Mouse (Mus musculus): Measurements from ENCODE around the gene Cdc42se2.

Gene Cdc42se2

DNA sequence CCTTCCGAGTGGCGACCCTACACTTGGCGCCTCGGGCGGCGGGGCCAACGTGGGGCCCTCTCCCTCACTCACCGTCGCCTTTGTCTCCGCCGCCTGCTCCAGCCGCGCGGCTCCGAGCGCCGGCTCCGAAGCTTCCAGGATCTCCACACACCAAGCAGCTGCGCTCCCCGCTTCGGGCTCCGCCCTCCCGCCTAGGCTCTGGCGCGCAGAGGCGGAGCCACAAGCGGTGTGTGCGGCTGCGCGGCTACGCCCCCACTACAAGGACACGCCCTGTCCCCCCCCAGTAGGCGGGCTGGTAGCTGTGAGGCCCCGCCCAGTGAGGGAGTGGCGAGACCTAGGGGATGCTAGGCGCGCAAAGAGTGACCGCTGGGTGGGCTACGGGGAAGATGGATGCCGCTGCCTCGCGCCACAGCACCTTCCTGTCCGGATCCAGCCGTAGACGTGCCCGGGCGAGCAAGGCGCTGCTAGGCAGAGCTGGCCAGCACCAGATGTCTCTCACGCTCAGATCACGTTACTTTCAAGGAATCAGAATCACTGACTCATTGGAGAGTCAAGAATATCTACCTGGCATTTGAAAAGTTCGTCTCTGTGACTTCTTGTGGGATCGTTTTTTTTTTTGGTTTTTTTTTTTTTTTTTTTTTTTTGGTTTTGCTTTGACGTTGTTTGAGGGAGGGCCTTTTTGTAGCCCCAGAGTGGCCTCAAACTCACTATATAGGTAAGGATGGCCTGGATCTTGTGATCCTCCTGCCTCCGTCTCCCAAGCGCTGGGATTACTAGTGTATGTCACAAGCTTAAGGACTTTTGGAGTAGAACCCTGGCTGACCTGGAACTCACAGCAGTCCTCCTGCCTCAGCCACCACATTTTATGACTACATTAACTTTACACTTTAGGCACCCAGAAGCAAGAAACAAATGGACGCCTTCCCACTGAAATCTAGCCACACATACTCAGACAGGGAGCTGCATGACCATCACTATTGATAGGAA lies at the start of gene Cdc42se2:
Gene Cdc42se2 (minus strand): TSS at position 188 of the 987 bp plus-strand sequence.
- DNase-seq (ENCODE audit: low spot score): peak; percentile 75

DNA sequence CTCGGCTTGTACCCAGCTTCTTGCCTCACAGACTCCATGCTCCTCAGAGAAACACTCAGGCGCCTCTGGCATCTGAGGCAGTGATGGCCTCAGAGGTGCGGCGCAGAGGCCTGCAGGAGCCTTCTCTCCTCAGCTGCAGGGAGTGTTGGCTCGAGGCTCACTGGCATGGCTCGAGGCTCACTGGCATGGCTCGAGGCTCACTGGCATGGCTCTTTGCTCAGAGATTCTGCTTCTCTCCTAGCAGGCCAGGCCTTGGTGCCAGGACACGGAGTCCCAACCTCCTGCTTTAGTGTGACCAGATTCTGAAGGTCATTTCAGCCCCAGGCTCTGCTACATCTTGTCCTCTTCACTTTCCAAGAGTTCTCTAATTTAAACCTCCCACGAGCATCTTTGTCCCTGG lies 48.6 kb upstream of the Cdc42se2 start:
- DNase-seq (ENCODE audit: low spot score): peak; percentile 38

DNA sequence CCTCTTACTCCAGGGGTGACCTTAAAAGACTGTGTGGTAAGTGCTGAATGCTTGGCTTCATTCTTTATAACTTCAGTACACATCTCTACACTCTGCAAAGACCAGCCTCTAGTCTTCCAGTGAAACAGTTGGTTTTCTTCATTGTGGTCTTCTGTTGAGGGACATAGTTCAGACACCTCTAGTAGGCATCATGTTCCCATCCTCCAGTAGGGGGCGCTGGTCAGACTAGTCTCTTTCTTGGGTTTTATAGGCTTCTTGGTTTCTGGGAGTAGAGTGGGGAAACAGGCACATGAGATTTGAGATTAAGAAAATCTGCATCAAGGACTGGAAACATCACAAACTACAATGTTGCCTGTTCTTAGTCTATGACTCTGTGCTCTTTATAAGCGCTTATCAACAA lies 47.1 kb upstream of the Cdc42se2 start:
- no peak for DNase-seq (ENCODE audit: low spot score)

DNA sequence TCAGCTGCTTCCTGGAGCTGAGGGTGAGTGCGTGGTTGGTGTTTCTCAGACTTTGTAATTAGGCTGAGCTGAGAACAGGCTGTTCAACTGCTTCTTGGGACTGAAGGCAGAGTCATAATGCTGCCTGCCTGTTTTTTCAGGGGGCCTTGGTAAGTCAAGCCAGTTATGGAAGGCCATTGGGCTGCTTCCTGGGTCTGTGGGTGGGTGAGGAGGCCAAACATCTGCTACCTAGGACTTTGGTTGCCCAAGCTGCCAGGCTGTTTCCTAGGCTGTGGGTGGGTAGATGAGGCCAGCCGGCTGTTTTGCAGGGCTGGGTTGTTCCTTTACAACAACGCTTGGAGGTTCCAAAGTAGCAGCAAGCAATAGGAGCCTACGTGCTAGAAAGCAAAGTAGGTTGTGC lies 46.4 kb upstream of the Cdc42se2 start:
- no peak for DNase-seq (ENCODE audit: low spot score)

DNA sequence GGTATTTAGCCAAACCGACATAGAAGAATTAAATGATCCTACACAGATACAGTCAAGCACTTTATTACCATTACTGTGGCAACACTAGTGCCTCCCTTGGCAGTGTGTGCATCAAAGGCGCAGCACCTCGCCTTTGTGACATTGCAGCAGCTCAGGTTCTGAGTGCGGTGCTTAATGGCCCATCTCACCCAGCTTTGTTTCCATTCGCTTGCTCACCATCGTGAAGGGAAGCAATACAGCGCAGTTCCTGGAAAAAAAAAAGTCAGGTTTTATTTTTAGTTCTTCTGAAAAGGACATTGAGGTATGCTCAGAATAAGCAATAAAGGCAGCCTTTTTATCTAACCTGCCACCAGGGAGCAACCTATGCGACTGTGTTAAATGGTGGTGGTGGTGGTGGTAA lies 39.3 kb upstream of the Cdc42se2 start:
- no peak for DNase-seq (ENCODE audit: low spot score)

DNA sequence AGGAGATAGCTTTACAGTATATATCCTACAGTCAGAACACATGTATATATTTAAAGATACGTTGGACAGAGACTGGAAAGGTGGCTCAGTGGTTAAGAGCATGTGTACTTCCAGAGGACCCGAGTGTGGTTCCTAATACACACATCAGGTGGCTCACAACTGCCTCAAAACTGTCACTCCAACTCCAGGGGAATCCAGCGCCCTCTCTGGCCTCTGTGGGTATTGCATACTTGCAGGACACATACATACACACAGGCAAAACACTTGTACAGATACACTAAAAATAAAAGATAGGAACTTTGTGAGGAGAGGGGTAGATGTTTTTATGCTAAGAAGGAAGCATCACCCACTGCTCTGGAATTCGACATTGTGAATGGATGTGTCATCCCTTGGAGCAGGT lies 38.3 kb upstream of the Cdc42se2 start:
- no peak for DNase-seq (ENCODE audit: low spot score)

DNA sequence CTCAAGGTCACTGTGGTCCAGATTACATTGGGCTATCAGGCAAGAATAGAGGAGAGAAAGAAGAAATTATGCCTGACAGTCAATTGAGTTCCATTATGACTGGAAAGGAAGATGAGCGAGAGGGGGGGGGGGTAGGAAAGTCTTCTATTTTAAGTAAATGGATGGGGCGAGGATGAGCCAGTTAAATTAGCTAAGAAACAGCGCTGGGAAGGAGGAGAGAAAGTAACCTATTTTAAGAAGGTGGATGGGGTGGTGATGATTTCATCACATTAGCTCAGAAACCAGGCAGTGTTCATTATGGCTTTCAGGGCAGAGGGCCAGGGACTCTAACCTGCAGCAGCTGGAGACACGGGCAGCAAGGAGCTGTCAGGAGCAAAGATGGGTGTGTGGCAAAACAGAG lies 36.0 kb upstream of the Cdc42se2 start:
- no peak for DNase-seq (ENCODE audit: low spot score)

DNA sequence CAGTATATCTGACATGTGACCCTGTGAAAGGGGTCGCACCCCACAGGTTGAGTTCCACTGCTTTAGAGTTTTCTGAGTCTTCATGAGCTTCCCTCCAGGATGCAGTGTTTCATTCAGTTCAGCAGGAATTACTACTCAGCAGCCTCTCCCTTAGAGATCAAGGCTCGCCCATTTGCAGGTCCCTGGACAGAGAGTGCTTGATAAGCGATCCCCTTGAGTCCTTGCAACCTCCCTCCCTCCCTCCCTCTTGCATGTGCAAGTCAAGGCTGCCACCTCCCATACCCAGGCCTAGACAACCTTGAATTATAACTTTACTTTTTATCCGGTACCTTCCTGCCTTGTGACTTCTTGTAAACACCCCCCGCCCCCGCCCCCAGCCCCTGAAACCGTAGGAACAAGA lies 32.0 kb upstream of the Cdc42se2 start:
- DNase-seq (ENCODE audit: low spot score): no peak

DNA sequence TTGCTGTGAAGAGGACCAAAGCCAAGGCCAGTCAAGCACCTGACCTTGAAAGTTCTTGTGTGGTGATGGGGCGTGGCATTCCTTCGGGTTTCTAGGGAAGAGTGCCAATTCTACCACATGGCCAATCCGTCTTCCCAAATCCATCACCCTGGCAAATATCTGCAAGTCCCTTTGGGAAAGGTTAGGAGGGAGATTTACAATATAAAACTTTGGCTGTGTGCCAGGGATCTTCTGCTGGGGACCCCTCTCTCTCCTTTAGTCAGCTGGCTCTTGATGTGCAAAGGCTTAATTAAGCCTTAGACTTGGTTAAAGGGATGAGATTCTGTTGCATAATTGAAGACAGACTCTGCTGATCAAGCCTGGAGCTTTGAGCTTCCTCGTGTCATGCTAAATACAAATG lies 30.0 kb upstream of the Cdc42se2 start:
- DNase-seq (ENCODE audit: low spot score): no peak

DNA sequence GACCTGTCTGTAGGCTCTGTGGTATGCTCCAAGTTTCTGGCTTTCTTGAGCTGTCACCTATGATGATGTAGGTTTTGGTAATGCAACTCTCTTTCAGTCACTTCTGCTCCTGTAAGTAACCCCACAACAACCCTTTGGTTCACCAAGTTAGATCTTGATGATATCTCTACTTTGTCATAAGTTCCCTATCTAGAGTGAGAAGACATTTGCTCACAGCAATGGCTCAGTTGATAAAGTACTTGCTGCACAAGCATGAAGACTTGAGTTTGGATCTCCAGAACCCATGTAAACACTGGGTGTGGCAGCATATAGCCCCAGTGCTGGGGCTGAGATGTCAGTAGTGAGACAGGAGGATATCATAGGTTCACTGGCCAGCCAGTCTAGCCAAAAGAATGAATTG lies 28.2 kb upstream of the Cdc42se2 start:
- DNase-seq (ENCODE audit: low spot score): no peak

DNA sequence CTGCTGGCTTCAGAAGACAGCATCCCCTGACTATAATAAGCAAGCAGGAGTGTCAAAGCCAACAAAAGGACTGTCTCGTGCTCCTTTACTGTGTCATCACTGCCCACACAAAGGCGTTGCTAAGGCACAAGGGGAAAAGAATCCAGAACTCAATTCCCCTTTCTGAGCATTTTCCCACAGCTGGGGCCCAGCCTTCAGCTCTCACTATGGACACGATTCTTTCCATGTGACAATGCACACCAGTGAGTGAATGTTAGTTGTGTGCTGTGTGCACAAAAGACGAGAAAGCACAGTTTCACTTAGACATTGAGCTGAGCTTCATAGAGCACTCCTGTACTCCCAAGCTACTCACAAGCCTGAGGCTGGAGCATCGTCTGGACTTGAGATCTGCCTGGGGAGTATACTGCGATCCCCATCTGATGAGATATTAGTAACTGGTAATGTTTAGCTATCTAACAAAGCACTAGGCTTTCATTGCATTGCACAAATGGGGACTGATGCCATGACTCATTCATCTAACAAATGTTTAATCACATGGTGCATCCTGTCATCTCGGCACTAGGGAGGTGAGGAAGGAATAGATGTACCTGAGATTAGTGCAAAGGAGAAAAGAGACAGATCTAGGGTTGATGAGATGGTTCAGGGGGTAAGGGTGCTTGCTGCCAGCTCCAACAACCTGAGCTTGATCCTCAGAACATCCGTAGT lies 25.5 kb upstream of the Cdc42se2 start:
- no peak for DNase-seq (ENCODE audit: low spot score)

DNA sequence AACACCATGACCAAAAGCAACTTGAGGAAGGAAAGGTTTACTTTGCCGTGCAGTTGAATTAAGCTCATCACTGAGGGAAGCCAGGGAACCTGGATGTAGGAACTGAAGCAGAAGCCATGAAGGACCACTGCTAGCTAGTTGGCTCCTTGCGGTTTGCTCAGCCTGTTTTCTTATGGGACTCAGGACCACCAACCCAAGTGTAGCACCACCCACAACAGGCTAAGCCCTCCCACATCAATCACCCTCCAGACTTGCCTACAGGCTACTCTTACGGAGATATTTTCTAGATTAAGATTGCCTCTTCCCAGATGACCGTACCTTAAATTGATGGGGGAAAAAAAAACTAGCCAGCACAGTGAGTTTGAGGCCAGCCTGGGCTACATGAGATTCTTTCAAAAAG lies 24.8 kb upstream of the Cdc42se2 start:
- DNase-seq (ENCODE audit: low spot score): no peak

DNA sequence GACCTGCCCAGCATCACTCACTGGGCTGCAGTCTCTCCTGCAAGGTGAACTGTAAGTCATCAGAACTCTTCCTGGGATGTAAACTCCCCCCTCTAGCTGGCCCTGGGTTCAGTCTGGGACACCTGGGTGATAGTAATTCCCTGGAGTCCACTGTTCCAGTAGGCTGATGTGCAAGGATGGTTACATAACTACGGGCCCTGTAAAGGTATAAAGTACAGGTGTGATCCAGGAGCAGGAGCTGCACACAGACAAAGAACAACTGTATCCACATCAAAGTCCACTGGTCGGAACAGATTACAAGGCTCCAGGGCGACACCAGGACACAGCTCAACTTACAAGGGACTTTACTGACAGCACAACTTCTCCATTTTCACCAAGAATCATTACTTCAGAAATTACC lies 23.6 kb upstream of the Cdc42se2 start:
- no peak for DNase-seq (ENCODE audit: low spot score)

DNA sequence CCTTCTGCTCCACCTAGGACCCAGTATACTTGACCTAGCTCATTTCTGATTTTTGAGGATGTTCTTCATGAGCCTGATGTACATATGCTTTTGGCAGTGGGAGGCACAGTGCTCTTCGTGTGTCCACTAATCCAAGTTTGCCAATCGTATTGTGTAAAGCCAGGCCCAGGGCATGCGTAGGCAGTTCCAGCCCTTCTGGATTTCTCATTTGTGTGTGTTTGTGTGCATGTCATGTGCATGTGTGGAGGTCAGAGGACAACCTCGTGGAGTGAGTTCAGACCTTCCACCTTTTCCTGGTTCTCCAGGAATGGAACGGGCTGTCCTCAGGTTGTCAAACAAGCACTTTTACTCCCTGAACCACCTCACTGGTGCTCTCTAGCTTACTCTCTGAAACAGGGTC lies 22.1 kb upstream of the Cdc42se2 start:
- no peak for DNase-seq (ENCODE audit: low spot score)

DNA sequence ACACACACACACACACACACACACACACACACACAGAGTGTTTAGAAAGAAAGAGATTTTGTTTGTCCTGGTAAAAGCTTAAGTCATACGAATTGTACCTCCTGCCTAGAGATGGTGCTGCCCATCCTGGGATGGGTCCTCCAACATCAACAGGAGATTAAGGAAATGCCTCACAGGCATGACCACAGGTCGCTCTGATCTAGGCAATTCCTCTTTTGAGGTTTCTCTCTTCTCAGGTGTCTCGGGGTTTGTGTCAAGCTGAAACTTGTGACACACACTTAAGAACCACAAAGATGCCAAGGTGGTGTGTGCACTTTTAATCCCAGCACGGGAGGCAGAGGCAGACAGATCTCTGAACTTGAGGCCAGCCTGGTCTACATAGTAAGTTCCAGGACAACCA lies 20.7 kb upstream of the Cdc42se2 start:
- DNase-seq (ENCODE audit: low spot score): no peak

DNA sequence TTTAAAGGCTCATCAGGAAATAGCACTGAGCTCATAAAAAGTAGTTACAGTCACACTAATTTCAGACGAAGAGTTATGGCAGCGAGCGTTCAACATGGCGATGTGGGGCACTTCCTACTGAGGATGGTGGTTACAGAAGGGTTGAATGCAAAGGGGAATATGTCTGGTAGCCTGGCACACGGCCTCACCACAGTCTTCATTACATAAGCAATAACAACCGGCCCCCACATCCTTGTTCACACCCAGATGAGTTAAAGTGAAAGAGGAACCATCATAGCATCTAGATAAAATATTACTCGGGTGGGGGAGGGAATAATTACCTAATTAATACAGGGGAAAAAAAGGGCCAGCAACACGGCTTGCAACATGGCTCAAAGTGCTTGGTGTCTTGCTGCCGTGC lies 20.2 kb upstream of the Cdc42se2 start:
- no peak for DNase-seq (ENCODE audit: low spot score)

DNA sequence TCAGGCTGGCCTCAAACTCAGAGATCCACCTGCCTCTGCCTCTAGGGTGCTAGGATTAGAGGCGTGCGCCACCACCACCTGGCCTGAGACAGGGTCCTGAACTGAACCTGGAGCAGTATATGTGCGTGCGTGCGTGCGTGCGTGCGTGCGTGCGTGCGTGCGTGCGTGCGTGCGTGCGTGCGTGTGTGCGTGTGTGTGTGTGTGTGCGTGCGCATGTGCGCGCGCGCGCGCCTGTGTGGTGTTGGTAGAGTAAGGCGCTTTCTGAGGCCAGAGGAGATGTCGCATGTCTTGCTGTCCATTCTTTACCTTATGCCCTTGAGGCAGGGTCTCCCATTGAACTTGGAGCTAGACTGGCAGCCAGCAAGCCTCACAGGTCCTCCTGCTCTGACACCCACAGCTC lies 19.4 kb upstream of the Cdc42se2 start:
- no peak for DNase-seq (ENCODE audit: low spot score)

DNA sequence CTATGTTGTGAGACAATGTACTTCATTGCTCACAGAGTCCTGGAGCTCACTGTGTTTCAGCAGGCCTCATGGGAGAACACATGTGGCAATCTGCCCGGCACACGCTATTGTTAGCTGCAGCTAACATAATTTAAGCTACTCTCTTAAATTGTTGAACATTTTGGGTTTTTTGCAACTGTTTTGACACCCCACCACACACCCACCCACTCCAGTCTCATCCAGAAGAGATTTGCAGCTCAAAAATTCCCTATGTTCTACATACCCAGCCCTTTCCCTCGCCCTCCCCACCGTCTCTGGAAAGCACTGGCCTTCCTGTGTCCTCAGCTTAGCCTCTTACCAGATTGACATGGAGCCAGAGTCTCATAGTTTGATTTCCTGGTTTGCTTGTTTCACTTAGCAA lies 17.7 kb upstream of the Cdc42se2 start:
- no peak for DNase-seq (ENCODE audit: low spot score)

DNA sequence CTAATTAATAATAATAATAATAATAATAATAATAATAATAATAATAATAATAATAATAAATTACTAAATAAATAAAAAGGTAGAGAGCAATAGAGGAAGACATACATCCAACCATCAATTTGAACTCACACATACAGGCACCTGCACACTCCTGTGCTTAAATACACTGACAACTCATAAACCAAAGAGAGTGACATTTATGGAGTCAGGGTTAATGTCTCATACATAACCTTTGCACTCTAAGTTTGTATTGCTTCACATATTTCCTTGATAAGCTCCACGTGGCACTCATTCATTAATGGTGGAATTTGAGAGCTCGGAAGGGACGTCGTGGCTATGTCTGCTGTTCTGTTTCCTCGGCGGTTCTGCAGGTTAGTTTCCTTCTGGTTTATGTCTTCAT lies 15.1 kb upstream of the Cdc42se2 start:
- no peak for DNase-seq (ENCODE audit: low spot score)

DNA sequence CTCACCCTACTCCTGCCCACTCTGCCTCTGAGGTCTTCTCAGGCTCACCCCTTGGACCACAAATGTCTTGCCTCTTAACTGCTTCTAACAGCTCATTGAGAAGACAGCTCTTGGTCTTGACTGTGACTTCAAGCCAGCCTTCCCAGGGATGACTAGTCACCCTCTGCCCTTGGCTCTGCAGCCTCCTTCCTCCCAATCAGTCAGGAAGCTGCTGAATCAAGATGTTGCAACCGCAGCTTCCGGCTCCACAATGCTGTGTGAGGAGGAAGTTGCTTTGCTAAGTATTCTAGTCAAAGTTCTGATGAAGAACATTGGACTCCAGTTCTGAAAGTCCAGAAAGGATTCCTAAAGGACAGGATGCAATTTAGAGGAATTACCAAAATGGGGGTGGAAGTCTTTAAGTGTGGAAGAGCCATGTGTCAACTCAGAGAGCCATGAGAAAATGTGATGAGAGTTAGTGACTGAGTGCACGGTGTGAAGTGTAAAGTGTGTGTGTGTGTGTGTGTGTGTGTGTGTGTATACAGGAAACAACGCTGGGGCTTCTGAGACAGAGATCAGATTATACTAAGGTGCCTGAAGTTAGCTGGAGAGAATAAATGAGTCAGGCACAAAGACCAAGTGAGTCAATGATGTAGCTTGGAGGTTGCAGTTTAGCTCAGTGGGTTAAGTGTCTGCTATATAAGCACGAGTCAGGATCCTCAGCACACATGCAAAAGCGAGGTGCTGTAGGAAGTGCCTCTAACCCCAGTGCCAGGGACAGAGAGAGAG lies 14.5 kb upstream of the Cdc42se2 start:
- no peak for DNase-seq (ENCODE audit: low spot score)

DNA sequence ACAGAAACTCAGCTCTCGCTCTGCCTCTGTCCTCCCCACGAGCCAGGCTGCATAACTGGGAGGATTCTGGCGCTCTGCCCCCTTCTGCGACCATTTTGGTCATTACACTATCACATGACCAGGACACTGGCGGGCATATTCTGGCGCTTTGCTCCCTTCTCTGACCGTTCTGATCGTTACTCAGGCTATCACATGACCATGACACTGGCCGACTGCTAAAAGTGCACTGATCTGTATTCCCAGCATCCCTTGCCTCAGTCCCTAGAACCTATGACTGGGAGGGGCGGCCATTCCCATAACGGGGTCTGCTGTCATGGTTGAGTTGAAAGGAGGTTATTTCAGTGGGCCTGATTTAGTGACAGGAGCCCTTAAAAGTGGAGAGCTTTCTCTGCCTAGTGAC lies 9.1 kb upstream of the Cdc42se2 start:
- DNase-seq (ENCODE audit: low spot score): no peak

DNA sequence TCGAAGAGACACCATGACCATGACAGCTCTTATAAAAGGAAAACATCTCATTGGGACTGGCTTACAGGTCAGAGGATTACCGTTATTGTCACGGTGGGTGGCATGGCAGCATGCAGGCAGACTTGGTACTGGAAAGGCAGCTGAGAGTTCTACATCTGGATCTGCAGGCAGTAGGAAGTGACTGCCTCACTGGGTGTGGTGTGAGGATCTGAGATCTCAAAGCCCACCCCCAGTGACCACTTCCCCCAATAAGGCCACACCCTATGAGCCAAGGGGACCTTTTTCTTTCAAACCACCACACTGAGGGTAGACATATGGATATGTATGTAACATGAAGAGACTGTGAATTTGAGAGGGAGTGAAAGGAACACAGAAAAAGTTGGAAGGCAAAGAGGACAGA lies 7.2 kb upstream of the Cdc42se2 start:
- no peak for DNase-seq (ENCODE audit: low spot score)

DNA sequence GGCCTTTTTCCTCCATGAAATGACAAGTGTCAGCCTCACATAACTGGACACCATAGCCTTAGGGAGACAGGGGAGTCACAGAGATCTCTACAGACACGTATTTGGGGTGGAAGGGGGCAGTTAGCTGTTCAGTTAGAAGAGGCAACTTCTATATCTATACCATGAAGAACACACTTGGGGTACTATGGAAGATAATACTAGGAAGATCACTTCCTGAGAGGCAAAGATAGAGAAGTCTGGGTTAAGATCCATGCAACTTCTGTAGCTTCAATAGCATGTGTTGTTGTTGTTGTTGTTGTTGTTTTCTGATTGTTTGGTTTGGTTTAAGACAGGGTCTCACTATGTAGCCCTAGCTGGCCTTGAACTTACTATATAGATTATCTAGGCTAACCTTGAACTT lies 5.7 kb upstream of the Cdc42se2 start:
- no peak for DNase-seq (ENCODE audit: low spot score)
